In the genomic region with DNA sequence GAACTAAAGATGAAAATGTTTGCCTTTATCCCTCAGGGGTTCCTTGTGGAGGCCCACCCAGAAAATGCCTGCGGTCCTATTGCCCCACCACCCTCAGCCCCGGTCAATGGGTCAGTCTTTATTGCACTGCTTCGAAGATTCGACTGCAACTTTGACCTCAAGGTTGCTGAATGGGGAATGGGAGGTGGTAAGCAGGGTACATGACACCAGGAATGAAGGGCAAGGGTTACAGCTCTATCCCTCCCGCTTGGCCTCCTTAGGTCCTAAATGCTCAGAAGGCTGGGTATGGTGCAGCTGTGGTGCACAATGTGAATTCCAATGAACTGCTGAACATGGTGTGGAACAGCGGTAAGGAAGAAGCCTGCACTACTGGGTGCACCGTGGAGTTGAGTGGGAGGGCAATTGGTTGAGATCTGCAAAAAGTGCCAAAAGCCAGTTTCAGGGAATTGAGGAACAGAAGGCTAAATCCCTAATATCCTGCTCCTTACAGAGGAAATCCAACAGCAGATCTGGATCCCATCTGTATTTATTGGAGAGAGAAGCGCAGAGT, we compare ENCODE assay signal across 9 mouse cellular contexts. TPM values are rescaled to one million over a fixed set of nuclear protein-coding genes. Genes with fewer than 3 reads are reported as not detected.
DNase-seq lines count a peak whose midpoint lies in the region; ATAC-seq and TF ChIP-seq lines count a peak whose summit lies in the region.
"Had no signal": no experiment of that assay in that cellular context is flagged by ENCODE, and none has a peak within 500 bp of the region (broad histone marks: within the 10 kb centered on the region; RNA-seq: fewer than 3 reads in every experiment).

No protein-coding gene starts in this region.

- 73% methylated on average over 8 of the region's 8 CpGs for WGBS in bone marrow, adult 2 months
- WGBS in liver, embryonic 15.5 days (ENCODE audit: insufficient replicate concordance): 72% methylated on average over 8 of the region's 8 CpGs

- peak overlapping the region; percentile 99 for H3K4me2 ChIP-seq in liver, embryonic 15.5 days

- peaks cover 8% of the 10 kb centered on the region; the same call in 1 of the 2 replicates for H3K4me1 ChIP-seq in bone marrow, adult 2 months (ENCODE audit: control insufficient read depth, insufficient read depth, low read length)
- peaks cover 13% of the 10 kb centered on the region for H3K4me1 ChIP-seq in embryonic fibroblast, embryonic 13.5 days (ENCODE audit: control insufficient read depth, insufficient read depth, low read length)
- H3K4me1 ChIP-seq in liver, embryonic 15.5 days (replicated peaks): peaks cover 69% of the 10 kb centered on the region

- no peak for TF ChIP-seq CTCF in layer of hippocampus, adult 2 months (conservative IDR thresholded peaks at IDR 0.05)
- no peak for TF ChIP-seq CTCF in bone marrow, adult 2 months (IDR thresholded peaks at IDR 0.05; ENCODE audit: control insufficient read depth, insufficient read depth, low read length)
- no peak for TF ChIP-seq CTCF in embryonic fibroblast, embryonic 13.5 days (IDR thresholded peaks at IDR 0.05; ENCODE audit: borderline replicate concordance, insufficient read depth, low read length)

- no peak for TF ChIP-seq POLR2A in bone marrow, adult 2 months (IDR thresholded peaks at IDR 0.05; ENCODE audit: borderline replicate concordance, control insufficient read depth, low read depth, low read length)
- TF ChIP-seq POLR2A in embryonic fibroblast, embryonic 13.5 days (IDR thresholded peaks at IDR 0.05; ENCODE audit: low read depth, low read length): 0 out of 2 replicates have a peak, but pooled peaks have one; percentile 6

- H3K9me3 ChIP-seq in liver, embryonic 15.5 days (replicated peaks): no peaks in the 10 kb centered on the region

- ATAC-seq in liver, embryonic 15.5 days (ENCODE audit: insufficient read depth): no peak

- peak overlapping the region; percentile 20; the same call in 1 of the 2 replicates for H3K27ac ChIP-seq in layer of hippocampus, adult 2 months
- peak overlapping the region; percentile 46; the same call in 1 of the 2 replicates for H3K27ac ChIP-seq in bone marrow, adult 2 months (ENCODE audit: control insufficient read depth, insufficient read depth, low read depth, low read length, poor library complexity)
- H3K27ac ChIP-seq in embryonic fibroblast, embryonic 13.5 days (ENCODE audit: insufficient read depth, low read length): no peak overlapping the region
- H3K27ac ChIP-seq in liver, embryonic 15.5 days (replicated peaks): peak overlapping the region; percentile 99

- H3K27me3 ChIP-seq in liver, embryonic 15.5 days: no peaks in the 10 kb centered on the region

- H3K36me3 ChIP-seq in liver, embryonic 15.5 days (replicated peaks): peaks cover 57% of the 10 kb centered on the region

- DNase-seq in layer of hippocampus, adult 2 months (ENCODE audit: low spot score in 2 of 2): no peak
- DNase-seq in layer of hippocampus, adult 9-11 months: no peak
- no peak for DNase-seq in ovary, adult 18-20 months (ENCODE audit: low spot score)
- no peak for DNase-seq in left cerebral cortex, adult 11 months (ENCODE audit: low spot score)
- DNase-seq: embryo, embryonic 11 days; kidney, adult 9 months had no signal

- no peak overlapping the region; the same call in 1 of the 2 replicates for H3K4me3 ChIP-seq in layer of hippocampus, adult 2 months
- H3K4me3 ChIP-seq in bone marrow, adult 2 months (replicated peaks; ENCODE audit: control insufficient read depth, low read depth, low read length): peak overlapping the region; percentile 38
- H3K4me3 ChIP-seq in embryonic fibroblast, embryonic 13.5 days (ENCODE audit: insufficient read depth, low read length): no peak overlapping the region
- H3K4me3 ChIP-seq in liver, embryonic 15.5 days (replicated peaks): peak overlapping the region; percentile 82

- H3K9ac ChIP-seq in liver, embryonic 15.5 days: peak overlapping the region; percentile 91

RNA-seq across cellular contexts. Expression of a gene that starts 2.0 kb away (rescaled TPM):
- total RNA-seq in layer of hippocampus, adult 2 months (2021): 100 to 1,000 TPM; 115 to 123 TPM
- polyA plus RNA-seq in bone marrow, adult 2 months (2011; ENCODE audit: insufficient read depth, insufficient read length, low replicate concordance, missing spikeins): 28.7 and 49.2 TPM in 2 replicates
- 75.9 and 81.1 TPM in 2 replicates for polyA plus RNA-seq in embryonic fibroblast, embryonic 13.5 days (2011; ENCODE audit: insufficient read length, low read depth, missing spikeins)
- polyA plus RNA-seq in liver, embryonic 15.5 days (2015; fragmentation: Nextera tagmentation; extraction: Ambion mirVana): 70.3 and 79.4 TPM in 2 replicates

RNA-seq across cellular contexts. Expression of a gene that starts 2.2 kb away (rescaled TPM):
- 10 to 100 TPM; 88.8 to 99.4 TPM for total RNA-seq in layer of hippocampus, adult 2 months (2021)
- polyA plus RNA-seq in bone marrow, adult 2 months (2011; ENCODE audit: insufficient read depth, insufficient read length, low replicate concordance, missing spikeins): 125 and 265 TPM in 2 replicates
- polyA plus RNA-seq in embryonic fibroblast, embryonic 13.5 days (2011; ENCODE audit: insufficient read length, low read depth, missing spikeins): 14.9 and 19.5 TPM in 2 replicates
- 76.8 and 80.4 TPM in 2 replicates for polyA plus RNA-seq in liver, embryonic 15.5 days (2015; fragmentation: Nextera tagmentation; extraction: Ambion mirVana)

RNA-seq across cellular contexts. Expression of a gene that starts 5.2 kb away (rescaled TPM):
- total RNA-seq in layer of hippocampus, adult 2 months (2021): 100 to 1,000 TPM; 333 to 349 TPM
- polyA plus RNA-seq in bone marrow, adult 2 months (2011; ENCODE audit: insufficient read depth, insufficient read length, low replicate concordance, missing spikeins): 840 and 1,173 TPM in 2 replicates
- 1,131 and 1,278 TPM in 2 replicates for polyA plus RNA-seq in embryonic fibroblast, embryonic 13.5 days (2011; ENCODE audit: insufficient read length, low read depth, missing spikeins)
- polyA plus RNA-seq in liver, embryonic 15.5 days (2015; fragmentation: Nextera tagmentation; extraction: Ambion mirVana): 927 and 1,040 TPM in 2 replicates

RNA-seq across cellular contexts. Expression of a gene that starts 7.7 kb away (rescaled TPM):
- total RNA-seq in layer of hippocampus, adult 2 months (2021): 1 to 10 TPM; 6.6 to 7.9 TPM
- polyA plus RNA-seq in bone marrow, adult 2 months (2011; ENCODE audit: insufficient read depth, insufficient read length, low replicate concordance, missing spikeins): 14.7 and 29.8 TPM in 2 replicates
- 15.6 and 31.0 TPM in 2 replicates for polyA plus RNA-seq in embryonic fibroblast, embryonic 13.5 days (2011; ENCODE audit: insufficient read length, low read depth, missing spikeins)
- polyA plus RNA-seq in liver, embryonic 15.5 days (2015; fragmentation: Nextera tagmentation; extraction: Ambion mirVana): 10.8 and 18.2 TPM in 2 replicates

RNA-seq across cellular contexts. Expression of a gene that starts 10.3 kb away (rescaled TPM):
- not detected for total RNA-seq in layer of hippocampus, adult 2 months (2021)
- polyA plus RNA-seq in bone marrow, adult 2 months (2011; ENCODE audit: insufficient read depth, insufficient read length, low replicate concordance, missing spikeins): 8.6 and 28.3 TPM in 2 replicates
- polyA plus RNA-seq in embryonic fibroblast, embryonic 13.5 days (2011; ENCODE audit: insufficient read length, low read depth, missing spikeins): not detected in 2 replicates
- polyA plus RNA-seq in liver, embryonic 15.5 days (2015; fragmentation: Nextera tagmentation; extraction: Ambion mirVana): 2.6 and 3.0 TPM in 2 replicates

Comparison
In these comparisons a context has a peak if more than half of its experiments do, and no peak if none do; other contexts are left out.
1. H3K4me3 ChIP-seq: peak in bone marrow, adult 2 months (single experiment) and liver, embryonic 15.5 days (single experiment); none in layer of hippocampus, adult 2 months (single experiment) and embryonic fibroblast, embryonic 13.5 days (single experiment).